14 mouse cellular contexts compared by ENCODE assay signal in the genomic region with DNA sequence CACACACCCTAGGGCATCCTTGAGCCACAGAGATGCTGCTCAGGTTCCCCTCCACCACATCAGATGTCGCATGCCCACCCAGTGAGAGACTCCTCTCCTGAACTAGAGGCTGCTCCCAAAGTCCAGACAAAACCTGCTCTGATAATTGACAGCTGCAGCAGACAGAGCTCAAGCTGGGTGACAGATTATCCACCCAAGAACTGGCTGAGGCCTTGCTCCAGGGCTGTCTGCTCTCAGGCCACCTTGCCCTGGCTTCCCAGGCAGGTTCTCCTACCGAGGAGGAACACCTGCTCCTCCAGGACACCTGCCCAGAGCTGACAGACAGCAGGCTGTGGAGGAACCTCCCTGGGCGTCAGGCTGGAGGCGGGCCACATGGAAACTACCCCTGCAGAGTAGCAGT. TPM values are rescaled to one million over a fixed set of nuclear protein-coding genes. Genes with fewer than 3 reads are reported as not detected.
DNase-seq lines count a peak whose midpoint lies in the region; ATAC-seq lines count a peak whose summit lies in the region.
"Had no signal": no experiment of that assay in that cellular context is flagged by ENCODE, and none has a peak within 500 bp of the region (broad histone marks: within the 10 kb centered on the region; RNA-seq: fewer than 3 reads in every experiment).

No protein-coding gene starts in this region.

- no peak overlapping the region for H3K9ac ChIP-seq in limb, embryonic 13.5 days
- H3K9ac ChIP-seq: lung, embryonic 15.5 days had no signal

- no peaks in the 10 kb centered on the region for H3K36me3 ChIP-seq in limb, embryonic 13.5 days
- H3K36me3 ChIP-seq: lung, embryonic 15.5 days had no signal

- no peaks in the 10 kb centered on the region for H3K9me3 ChIP-seq in limb, embryonic 13.5 days
- H3K9me3 ChIP-seq: lung, embryonic 15.5 days had no signal

- ATAC-seq in limb, embryonic 13.5 days (ENCODE audit: low FRiP score, low read depth) = no peak
- ATAC-seq: Patski had no signal

- no peak overlapping the region for H3K4me2 ChIP-seq in limb, embryonic 13.5 days (replicated peaks)
- H3K4me2 ChIP-seq: lung, embryonic 15.5 days had no signal

- intact Hi-C loops in gastrocnemius, postnatal 14 days (cut with DNase I; ENCODE audit: low total_unique reads) = no loop called here
- intact Hi-C loops in left cerebral cortex, postnatal 4 days (cut with DNase I) = no loop called here

- no peaks in the 10 kb centered on the region for H3K27me3 ChIP-seq in limb, embryonic 13.5 days
- H3K27me3 ChIP-seq: lung, embryonic 15.5 days; Patski had no signal

- peak; percentile 31 for DNase-seq in gastrocnemius, postnatal 14 days
- DNase-seq in gastrocnemius, adult 8-10 months (ENCODE audit: low spot score in 2 of 2) = no peak
- DNase-seq in left cerebral cortex, postnatal 4 days = peak; percentile 82
- DNase-seq in left cerebral cortex, adult 18-20 months (ENCODE audit: low spot score in 2 of 2) = no peak
- peak; percentile 92 for DNase-seq in cerebellum, adult 11-12 months
- DNase-seq in MN1 (ENCODE audit: low spot score) = no peak
- DNase-seq in frontal cortex, postnatal 25 days (ENCODE audit: low spot score in 2 of 2) = no peak
- DNase-seq: adrenal gland, postnatal 36 days; kidney, adult 9 months; layer of hippocampus, postnatal 36 days had no signal

- H3K4me1 ChIP-seq in limb, embryonic 13.5 days = peaks cover 72% of the 10 kb centered on the region

- H3K27ac ChIP-seq in limb, embryonic 13.5 days = peak overlapping the region; percentile 33; the same call in 1 of the 2 replicates
- H3K27ac ChIP-seq: lung, embryonic 15.5 days had no signal

- 46% methylated on average over 4 of the region's 4 CpGs for WGBS in limb, embryonic 13.5 days

- H3K4me3 ChIP-seq in limb, embryonic 13.5 days = no peak overlapping the region
- H3K4me3 ChIP-seq: lung, embryonic 15.5 days had no signal

RNA-seq across cellular contexts. Expression of gene Gab1, which starts 7.6 kb away (rescaled TPM):
- total RNA-seq in gastrocnemius, postnatal 14 days (2021) = 10 to 100 TPM; 12.7 to 15.2 TPM
- total RNA-seq in gastrocnemius, adult 8-10 months (2022) = 10 to 100 TPM in 3 of 4 experiments, 1 to 10 TPM in 1; 9.0 to 12.8 (median 11.5) TPM
- 10 to 100 TPM; 15.0 to 16.1 TPM for total RNA-seq in left cerebral cortex, postnatal 4 days (2021)
- 10 to 100 TPM; 12.8 to 16.1 TPM for total RNA-seq in left cerebral cortex, adult 18-20 months (2021)
- 21.9 and 24.3 TPM in 2 replicates for polyA plus RNA-seq in limb, embryonic 13.5 days (2015; fragmentation: Nextera tagmentation; extraction: Ambion mirVana)
- total RNA-seq: monocyte, adult 5-6 weeks had no signal

Comparison
In these comparisons a context has a peak if more than half of its experiments do, and no peak if none do; other contexts are left out.
1. DNase-seq: peak in gastrocnemius, postnatal 14 days (single experiment), left cerebral cortex, postnatal 4 days (single experiment) and cerebellum, adult 11-12 months (single experiment); none in gastrocnemius, adult 8-10 months (0 of 2), left cerebral cortex, adult 18-20 months (0 of 2), MN1 (single experiment) and frontal cortex, postnatal 25 days (0 of 2).